9 mouse cellular contexts compared by ENCODE assay signal in the genomic region with DNA sequence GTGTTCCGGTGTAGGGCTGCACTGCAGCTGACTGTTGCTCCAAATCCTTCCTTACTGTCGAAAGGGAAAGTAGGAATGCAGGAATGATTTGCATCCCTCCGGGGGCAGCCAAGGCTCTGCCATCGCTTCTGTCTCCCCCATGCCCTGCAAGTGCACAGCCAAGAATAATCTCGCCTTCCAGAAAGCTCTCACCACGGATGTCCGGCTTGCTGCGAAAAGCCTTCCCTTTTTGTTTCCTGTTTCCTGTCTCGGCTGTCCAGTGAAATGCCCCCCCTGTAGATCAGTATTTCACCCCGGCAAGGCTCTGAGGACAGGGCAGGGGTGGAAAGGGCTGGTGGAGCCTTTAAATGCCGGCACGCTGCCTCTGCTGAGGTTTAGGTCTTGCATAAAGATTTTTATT. TPM values are rescaled to one million over a fixed set of nuclear protein-coding genes. Genes with fewer than 3 reads are reported as not detected.
DNase-seq lines count a peak whose midpoint lies in the region; ATAC-seq and TF ChIP-seq lines count a peak whose summit lies in the region.
"Had no signal": no experiment of that assay in that cellular context is flagged by ENCODE, and none has a peak within 500 bp of the region (broad histone marks: within the 10 kb centered on the region; RNA-seq: fewer than 3 reads in every experiment).

No protein-coding gene starts in this region.

- H3K27me3 ChIP-seq in kidney, postnatal 0 days (ENCODE audit: insufficient read depth, low read length): no peaks in the 10 kb centered on the region
- H3K27me3 ChIP-seq in embryonic facial prominence, embryonic 14.5 days (replicated peaks; ENCODE audit: control insufficient read depth, insufficient read depth, low read length): 0 out of 2 replicates have a peak, but pooled peaks cover 6% of the 10 kb centered on the region
- H3K27me3 ChIP-seq in hindbrain, embryonic 15.5 days: peaks cover 42% of the 10 kb centered on the region
- peaks cover 40% of the 10 kb centered on the region for H3K27me3 ChIP-seq in midbrain, embryonic 14.5 days (ENCODE audit: control insufficient read depth, insufficient read depth, low read length)

- H3K4me2 ChIP-seq in kidney, postnatal 0 days (ENCODE audit: low read length): peak overlapping the region; percentile 39
- H3K4me2 ChIP-seq in embryonic facial prominence, embryonic 14.5 days (ENCODE audit: low read depth, low read length): peak overlapping the region; percentile 46
- peak overlapping the region; percentile 25; the same call in 1 of the 2 replicates for H3K4me2 ChIP-seq in hindbrain, embryonic 15.5 days
- peak overlapping the region; percentile 1; the same call in 1 of the 2 replicates for H3K4me2 ChIP-seq in midbrain, embryonic 14.5 days (ENCODE audit: low read length)

- H3K9ac ChIP-seq in kidney, postnatal 0 days (ENCODE audit: low read depth, low read length): peak overlapping the region; percentile 36; the same call in 1 of the 2 replicates
- H3K9ac ChIP-seq in embryonic facial prominence, embryonic 14.5 days (ENCODE audit: low read depth, low read length): peak overlapping the region; percentile 37; the same call in 1 of the 2 replicates
- H3K9ac ChIP-seq in hindbrain, embryonic 15.5 days: no peak overlapping the region
- H3K9ac ChIP-seq in midbrain, embryonic 14.5 days (replicated peaks; ENCODE audit: low read length): no peak overlapping the region

- peaks cover 4% of the 10 kb centered on the region for H3K4me1 ChIP-seq in kidney, postnatal 0 days (replicated peaks; ENCODE audit: insufficient read depth, low read length)
- H3K4me1 ChIP-seq in embryonic facial prominence, embryonic 14.5 days (ENCODE audit: control insufficient read depth, insufficient read depth, low read length): peaks cover 21% of the 10 kb centered on the region
- peaks cover 41% of the 10 kb centered on the region for H3K4me1 ChIP-seq in hindbrain, embryonic 15.5 days (replicated peaks)
- peaks cover 20% of the 10 kb centered on the region for H3K4me1 ChIP-seq in midbrain, embryonic 14.5 days (ENCODE audit: control insufficient read depth, insufficient read depth, low read length)

- TF ChIP-seq CTCF in kidney, postnatal 0 days (IDR thresholded peaks at IDR 0.05; ENCODE audit: low read depth): peak; percentile 15; the same call in 1 of the 2 replicates

- 7% methylated on average over 12 of the region's 12 CpGs for WGBS in kidney, postnatal 0 days
- 7% methylated on average over 12 of the region's 12 CpGs for WGBS in embryonic facial prominence, embryonic 14.5 days
- 10% methylated on average over 12 of the region's 12 CpGs for WGBS in hindbrain, embryonic 15.5 days
- 7% methylated on average over 12 of the region's 12 CpGs for WGBS in midbrain, embryonic 14.5 days

- H3K4me3 ChIP-seq in kidney, postnatal 0 days (replicated peaks; ENCODE audit: low read depth, low read length): no peak overlapping the region; the same call in 1 of the 2 replicates
- 0 out of 2 replicates have a peak overlapping the region, but pooled peaks have one; percentile 8 for H3K4me3 ChIP-seq in embryonic facial prominence, embryonic 14.5 days (ENCODE audit: low read depth, low read length)
- H3K4me3 ChIP-seq in hindbrain, embryonic 15.5 days: no peak overlapping the region
- no peak overlapping the region for H3K4me3 ChIP-seq in midbrain, embryonic 14.5 days (replicated peaks; ENCODE audit: low read depth, low read length)

- no peaks in the 10 kb centered on the region for H3K9me3 ChIP-seq in kidney, postnatal 0 days (replicated peaks; ENCODE audit: low read length)
- no peaks in the 10 kb centered on the region for H3K9me3 ChIP-seq in embryonic facial prominence, embryonic 14.5 days (ENCODE audit: control insufficient read depth, low read length)
- H3K9me3 ChIP-seq in hindbrain, embryonic 15.5 days: no peaks in the 10 kb centered on the region
- no peaks in the 10 kb centered on the region for H3K9me3 ChIP-seq in midbrain, embryonic 14.5 days (ENCODE audit: control insufficient read depth, low read length)

- no peaks in the 10 kb centered on the region for H3K36me3 ChIP-seq in kidney, postnatal 0 days (ENCODE audit: insufficient read depth, low read length)
- H3K36me3 ChIP-seq in embryonic facial prominence, embryonic 14.5 days (ENCODE audit: control insufficient read depth, insufficient read depth, low read length): no peaks in the 10 kb centered on the region
- no peaks in the 10 kb centered on the region for H3K36me3 ChIP-seq in hindbrain, embryonic 15.5 days
- H3K36me3 ChIP-seq in midbrain, embryonic 14.5 days (ENCODE audit: control insufficient read depth, insufficient read depth, low read length): no peaks in the 10 kb centered on the region

- H3K27ac ChIP-seq in kidney, postnatal 0 days: no peak overlapping the region
- H3K27ac ChIP-seq in embryonic facial prominence, embryonic 14.5 days (replicated peaks; ENCODE audit: low read depth, low read length): peak overlapping the region; percentile 44; the same call in 1 of the 2 replicates
- no peak overlapping the region for H3K27ac ChIP-seq in hindbrain, embryonic 15.5 days (replicated peaks)
- H3K27ac ChIP-seq in midbrain, embryonic 14.5 days (replicated peaks; ENCODE audit: low read depth, low read length): no peak overlapping the region

- no peak for ATAC-seq in kidney, postnatal 0 days (replicated peaks; ENCODE audit: low FRiP score, low read depth)
- no peak for ATAC-seq in embryonic facial prominence, embryonic 14.5 days (ENCODE audit: low read depth)
- no peak for ATAC-seq in hindbrain, embryonic 15.5 days (ENCODE audit: low FRiP score, low read depth)
- no peak for ATAC-seq in midbrain, embryonic 14.5 days (ENCODE audit: low FRiP score, low TSS enrichment)

- no peak for DNase-seq in kidney, postnatal 0 days (ENCODE audit: low spot score)
- no peak for DNase-seq in kidney, adult 8-10 months
- DNase-seq in embryonic facial prominence, embryonic 14.5 days (ENCODE audit: low spot score): no peak
- DNase-seq in midbrain, embryonic 14.5 days: no peak
- no peak for DNase-seq in thymus, postnatal 36 days
- DNase-seq in ovary, postnatal 14 days (ENCODE audit: low spot score): no peak
- DNase-seq in left cerebral cortex, adult 11 months (ENCODE audit: low spot score): no peak
- DNase-seq: cerebellum, adult 11 months had no signal

RNA-seq across cellular contexts. Expression of gene Gadd45g, which starts 3.7 kb away (rescaled TPM):
- polyA plus RNA-seq in kidney, postnatal 0 days (2015; fragmentation: Nextera tagmentation; extraction: Ambion mirVana): 58.0 and 60.1 TPM in 2 replicates
- polyA plus RNA-seq in embryonic facial prominence, embryonic 14.5 days (2014; fragmentation: Nextera tagmentation; extraction: Ambion mirVana): 53.3 and 57.3 TPM in 2 replicates
- 57.9 and 89.0 TPM in 2 replicates for polyA plus RNA-seq in hindbrain, embryonic 15.5 days (2015; fragmentation: Nextera tagmentation; extraction: Ambion mirVana)
- polyA plus RNA-seq in midbrain, embryonic 14.5 days (2014; fragmentation: Nextera tagmentation; extraction: Ambion mirVana): 58.7 and 85.9 TPM in 2 replicates

RNA-seq across cellular contexts. Expression of gene Sema4d, which starts 49.2 kb away (rescaled TPM):
- 23.8 and 24.6 TPM in 2 replicates for polyA plus RNA-seq in kidney, postnatal 0 days (2015; fragmentation: Nextera tagmentation; extraction: Ambion mirVana)
- 11.1 and 11.7 TPM in 2 replicates for polyA plus RNA-seq in embryonic facial prominence, embryonic 14.5 days (2014; fragmentation: Nextera tagmentation; extraction: Ambion mirVana)
- polyA plus RNA-seq in hindbrain, embryonic 15.5 days (2015; fragmentation: Nextera tagmentation; extraction: Ambion mirVana): 14.3 and 14.8 TPM in 2 replicates
- polyA plus RNA-seq in midbrain, embryonic 14.5 days (2014; fragmentation: Nextera tagmentation; extraction: Ambion mirVana): 11.5 and 13.3 TPM in 2 replicates

Comparison
In these comparisons a context has a peak if more than half of its experiments do, and no peak if none do; other contexts are left out.
1. H3K9ac ChIP-seq: peak in kidney, postnatal 0 days (single experiment) and embryonic facial prominence, embryonic 14.5 days (single experiment); none in hindbrain, embryonic 15.5 days (single experiment) and midbrain, embryonic 14.5 days (single experiment).
2. Peak in every context shown above with its lines, with median percentiles within 50 percentile points of each other: H3K4me2 ChIP-seq.